Mouse (Mus musculus) spleen, adult 12 weeks (tissue): ENCODE measurements around the gene 0610009B22Rik.
"Not testable (repeated sequence)": the region's sequence is repeated elsewhere in the genome, so short reads cannot be mapped to it uniquely, and the experiment has no call there.

Experiments
- DNase-seq: peaks from one replicate; pipeline ENCODE4 v3.0.0; 2022; ENCODE audit warnings: low spot score

The 0610009B22Rik gene

DNA sequence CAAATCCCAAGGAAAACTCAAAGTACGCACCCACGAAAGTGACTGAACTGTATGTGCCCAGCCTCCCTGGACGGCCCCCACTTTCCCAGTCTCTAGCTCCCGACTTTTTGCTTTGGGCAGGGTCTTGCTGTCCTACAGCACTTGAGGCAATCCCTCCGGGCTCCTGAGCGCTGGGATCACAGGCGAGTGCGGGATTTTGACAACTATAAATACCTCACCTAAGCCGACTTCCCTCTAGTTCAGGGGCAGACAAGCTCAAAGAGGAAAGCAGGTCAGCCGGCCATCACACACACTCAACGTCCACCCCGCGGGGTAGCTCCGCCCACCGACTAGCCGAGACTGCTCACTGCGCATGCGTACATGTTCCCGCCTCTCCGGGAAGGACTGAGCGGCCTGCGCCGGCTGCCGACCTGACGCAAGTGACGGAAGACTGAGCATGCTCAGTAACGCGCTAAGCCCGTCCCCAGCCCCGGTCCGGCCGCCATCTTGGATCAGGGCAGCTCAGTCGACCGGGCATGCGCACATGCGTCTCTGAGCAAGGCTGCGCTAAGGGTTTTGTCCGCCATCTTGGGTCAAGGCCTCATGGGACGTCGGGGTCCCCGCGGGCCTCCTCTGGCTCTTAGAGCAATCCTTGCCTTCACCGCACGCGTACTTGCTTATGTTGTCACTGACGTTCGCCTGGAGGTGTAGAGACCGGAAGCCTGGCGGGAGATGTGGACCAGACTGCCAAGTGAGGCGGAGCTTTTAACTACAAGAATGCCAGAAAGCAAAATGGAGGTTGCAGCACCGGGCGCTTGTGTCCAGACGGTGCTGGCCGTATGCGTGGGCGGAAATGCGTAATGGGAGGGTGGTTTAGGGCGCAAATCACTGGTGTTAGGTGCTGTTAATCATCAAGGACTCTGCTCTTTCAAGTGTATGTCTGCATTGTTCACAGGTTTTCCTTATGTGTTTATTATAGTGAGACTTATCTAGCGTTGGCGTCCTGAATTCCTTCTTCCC is at the start of gene 0610009B22Rik:
TSS of gene 0610009B22Rik (minus strand) at position 545 of the 999 bp plus-strand sequence.
- peak; percentile 99 for DNase-seq

GRCm38 (mm10) chr11:51734218-51734617 is 45.5 kb upstream of the 0610009B22Rik start:
- not testable (repeated sequence) for DNase-seq

- DNase-seq, result no peak
These were observed 44.2 kb upstream of the 0610009B22Rik start for GRCm38 (mm10) chr11:51732883-51733282.

DNA sequence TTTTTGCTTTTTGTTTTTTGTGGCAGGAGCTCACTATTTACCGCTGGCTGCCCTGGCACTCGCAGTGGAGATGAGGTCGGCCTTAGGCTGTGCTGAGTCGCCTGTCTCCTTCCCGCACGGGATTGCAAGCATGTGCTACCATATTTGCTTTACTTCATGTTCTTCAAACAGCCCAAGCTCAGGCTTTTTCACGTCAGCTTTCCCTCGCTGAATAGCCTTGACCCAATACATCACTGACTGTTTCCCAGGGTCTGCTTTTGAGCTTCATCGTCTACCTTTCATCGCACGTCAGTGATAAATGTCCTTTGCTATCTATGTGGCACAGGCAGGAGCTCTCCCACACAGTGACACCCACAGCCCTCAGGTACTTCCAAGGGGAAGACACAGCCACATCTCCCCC is 32.4 kb upstream of the 0610009B22Rik start:
- no peak for DNase-seq

GRCm38 (mm10) chr11:51707080-51707479 is 18.4 kb upstream of the 0610009B22Rik start:
- no peak for DNase-seq

- no peak for DNase-seq
These were observed 17.8 kb upstream of the 0610009B22Rik start for GRCm38 (mm10) chr11:51706451-51706850.

DNA sequence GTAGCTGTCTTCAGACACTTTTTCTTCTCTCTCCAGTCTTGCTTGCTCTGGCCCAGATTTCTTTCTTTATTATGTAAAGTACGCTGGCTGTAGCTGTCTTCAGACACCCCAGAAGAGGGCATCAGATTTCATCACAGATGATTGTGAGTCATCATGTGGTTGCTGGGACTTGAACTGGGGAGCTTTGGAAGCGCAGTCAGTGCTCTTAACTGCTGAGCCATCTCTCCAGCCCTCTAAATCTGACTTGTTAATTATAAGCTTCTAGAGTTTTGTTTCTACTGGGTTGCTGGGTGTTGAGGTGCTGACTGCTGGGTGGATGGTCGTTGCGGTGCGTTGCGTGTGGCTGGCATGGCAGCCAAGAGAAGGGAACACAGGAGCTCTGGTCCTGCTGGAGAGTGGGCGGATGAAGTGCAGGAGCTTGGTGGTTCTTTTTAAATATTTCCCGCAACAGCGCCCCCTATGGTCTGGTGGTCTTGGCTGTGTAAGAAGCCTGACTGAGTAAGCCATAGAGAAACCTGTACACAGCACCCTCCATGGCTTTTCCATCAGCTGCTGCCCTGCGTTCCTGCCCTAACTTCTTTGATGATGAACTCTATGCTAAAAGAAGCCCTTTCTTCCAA is 14.8 kb upstream of the 0610009B22Rik start:
- peak; percentile 12 for DNase-seq

DNA sequence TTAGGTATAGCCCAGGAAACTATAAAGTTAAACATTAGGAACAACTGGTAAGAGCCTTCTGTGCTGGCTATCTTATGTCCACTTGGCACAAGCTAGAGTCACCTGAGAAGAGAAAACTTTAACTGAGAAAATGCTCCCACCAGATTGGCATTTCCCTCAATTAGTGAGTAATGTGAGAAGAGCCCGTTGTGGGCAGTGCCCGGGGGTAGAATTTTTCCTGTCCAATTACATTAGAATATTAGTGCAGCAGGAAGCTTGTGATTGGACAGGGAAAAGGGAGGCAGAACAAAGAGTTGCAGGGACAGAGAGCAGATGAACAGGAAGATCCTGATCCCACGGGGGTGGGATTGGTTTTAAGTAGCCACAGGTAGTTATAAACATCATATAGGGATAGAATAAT is 14.2 kb upstream of the 0610009B22Rik start:
- DNase-seq, result no peak

- DNase-seq, result no peak
These were observed 6.3 kb upstream of the 0610009B22Rik start for GRCm38 (mm10) chr11:51694984-51695383.

DNA sequence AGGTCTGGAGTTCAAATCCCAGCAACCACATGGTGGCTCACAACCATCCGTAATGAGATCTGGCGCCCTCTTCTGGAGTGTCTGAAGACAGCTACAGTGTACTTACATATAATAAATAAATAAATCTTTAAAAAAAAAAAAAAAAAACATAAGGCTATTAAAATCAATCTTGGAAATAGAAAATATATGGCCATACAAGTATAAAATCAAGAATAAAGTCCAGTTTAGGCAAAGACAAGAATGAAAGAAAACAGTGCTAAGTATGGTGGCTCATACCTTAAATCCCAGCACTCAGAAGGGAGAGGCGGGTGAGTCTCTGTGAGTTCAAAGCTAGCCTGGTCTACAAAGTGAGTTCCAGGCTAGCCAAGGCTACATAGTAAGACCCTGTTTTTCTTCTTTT is 1.9 kb upstream of the 0610009B22Rik start:
- DNase-seq, result not testable (repeated sequence)

- no peak for DNase-seq
These were observed 669 bp upstream of the 0610009B22Rik start for GRCm38 (mm10) chr11:51689343-51689742.

- no peak for DNase-seq
These were observed 6.7 kb downstream of the 0610009B22Rik start for GRCm38 (mm10) chr11:51681976-51682374.

GRCm38 (mm10) chr11:51681324-51681975 is 7.2 kb downstream of the 0610009B22Rik start:
- DNase-seq, result peak; percentile 77

DNA sequence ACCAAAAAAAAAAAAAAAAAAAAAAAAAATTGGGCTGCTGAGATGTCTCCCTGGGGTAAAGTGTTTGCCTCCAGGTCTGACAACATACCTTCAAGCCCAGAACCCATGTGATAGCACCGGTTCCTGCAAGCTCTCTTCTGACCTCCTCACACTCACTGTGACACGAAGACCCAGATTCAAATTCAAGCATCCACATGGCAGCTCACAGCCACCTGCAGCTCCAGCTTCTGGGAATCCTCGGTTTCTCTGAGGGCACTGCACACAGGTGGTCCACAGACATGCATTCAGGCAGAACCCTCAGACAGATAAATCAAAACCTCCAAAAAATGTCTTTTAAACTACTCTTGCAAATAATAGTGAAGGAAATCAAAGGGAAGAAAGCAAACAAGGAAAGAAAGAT is 9.2 kb downstream of the 0610009B22Rik start:
- DNase-seq, result no peak

DNA sequence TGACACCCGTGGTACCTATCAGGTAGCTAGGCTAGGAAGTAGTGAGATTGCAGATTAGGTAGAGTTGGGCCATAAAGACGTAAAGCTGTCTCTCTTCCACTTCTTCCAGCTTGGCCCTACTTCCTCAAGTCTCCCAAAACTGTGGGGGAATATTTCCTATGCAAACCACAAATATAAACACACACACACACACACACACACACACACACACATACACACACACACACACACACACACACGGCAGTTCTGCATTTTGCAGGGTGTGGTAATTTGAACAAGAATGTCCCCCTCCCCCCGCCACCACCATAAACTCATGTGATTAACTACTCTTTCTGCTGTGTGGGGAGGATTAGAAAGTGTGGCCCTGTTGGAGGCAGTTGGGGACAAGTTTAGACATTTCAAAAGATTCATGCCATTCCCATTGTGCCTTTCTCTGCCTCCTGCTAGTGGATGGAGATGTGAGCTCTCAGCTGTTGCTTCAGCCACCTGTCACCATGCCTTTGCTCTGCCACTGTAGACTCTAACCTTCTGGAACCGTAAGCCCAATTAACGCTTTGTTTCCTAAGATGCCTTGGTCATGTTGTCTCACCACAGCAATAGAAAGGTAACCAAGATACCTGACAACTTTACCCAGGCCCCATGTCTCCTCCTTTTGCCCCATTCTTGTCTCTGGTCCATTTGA is 10.8 kb downstream of the 0610009B22Rik start:
- no peak for DNase-seq

DNA sequence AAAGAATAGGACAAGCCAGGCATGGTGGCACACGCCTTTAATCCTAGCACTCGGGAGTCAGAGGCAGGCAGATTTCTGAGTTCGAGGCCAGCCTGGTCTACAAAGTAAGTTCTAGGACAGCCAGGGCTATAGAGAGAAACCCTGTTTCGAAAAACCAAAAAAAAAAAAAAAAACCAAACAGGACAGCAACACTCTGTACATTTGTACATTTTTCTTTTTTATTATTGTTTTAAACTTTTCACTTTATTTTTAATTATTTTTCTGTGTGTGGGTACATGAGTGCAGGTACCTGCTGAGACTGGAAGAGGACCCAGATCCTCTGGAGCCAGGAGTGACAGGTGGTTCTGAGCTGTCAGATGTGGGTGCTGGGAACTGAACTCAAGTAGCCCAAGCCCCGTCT is 13.3 kb downstream of the 0610009B22Rik start:
- no peak for DNase-seq

DNA sequence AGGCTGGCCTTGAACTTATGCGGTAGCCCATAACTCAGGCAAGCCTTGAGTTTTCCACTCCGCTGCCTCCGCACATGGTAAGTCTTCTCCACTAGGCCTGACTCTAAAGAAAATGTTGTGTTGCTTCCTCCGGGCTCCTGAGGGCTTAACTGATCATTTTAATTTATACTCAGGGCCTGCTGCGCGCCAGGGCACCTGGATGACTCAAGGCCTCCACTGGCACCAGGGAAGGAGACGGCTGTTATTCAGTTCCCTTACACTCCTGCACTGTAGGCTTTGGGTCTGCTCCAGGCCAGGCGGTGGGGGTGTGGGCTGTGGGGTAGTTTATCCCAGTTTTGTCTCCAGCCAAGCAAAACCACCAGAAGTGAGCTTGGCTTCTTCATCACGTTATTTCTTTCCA is 15.4 kb downstream of the 0610009B22Rik start:
- DNase-seq, result no peak

DNA sequence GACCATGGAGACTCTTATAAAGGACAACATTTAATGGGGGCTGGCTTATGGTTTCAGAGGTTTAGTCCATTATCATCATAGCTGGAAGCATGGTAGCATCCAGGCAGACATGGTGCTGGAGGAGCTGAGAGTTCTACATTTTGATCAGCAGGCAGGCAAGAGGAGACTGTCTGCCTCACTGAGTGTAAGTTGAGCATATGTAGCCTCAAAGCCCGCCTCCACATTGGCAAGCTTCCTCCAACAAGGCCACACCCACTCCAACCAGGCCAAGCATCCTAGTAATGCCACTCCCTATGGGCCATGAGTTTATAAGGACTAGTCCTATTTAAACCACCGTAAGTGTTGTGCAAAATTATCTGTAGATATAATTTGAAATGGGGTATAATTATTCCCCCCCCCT is 17.3 kb downstream of the 0610009B22Rik start:
- no peak for DNase-seq

DNA sequence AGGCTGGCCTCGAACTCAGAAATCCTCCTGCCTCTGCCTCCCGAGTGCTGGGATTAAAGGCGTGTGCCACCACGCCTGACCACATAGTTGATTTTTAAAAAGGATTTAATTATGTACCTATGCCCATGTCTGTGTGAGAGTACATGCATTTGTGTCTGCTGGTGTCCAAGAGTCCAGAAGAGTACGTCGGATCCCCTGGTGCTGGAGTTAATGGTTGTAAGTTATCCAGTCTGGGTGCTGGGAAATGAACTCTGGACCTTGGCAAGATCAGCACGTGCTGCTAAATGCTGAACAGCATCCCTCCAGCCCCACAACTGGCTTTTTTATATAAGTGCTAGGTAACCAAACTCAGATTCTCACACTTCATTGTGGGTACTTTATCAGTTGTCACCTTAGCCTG is 17.8 kb downstream of the 0610009B22Rik start:
- no peak for DNase-seq

DNA sequence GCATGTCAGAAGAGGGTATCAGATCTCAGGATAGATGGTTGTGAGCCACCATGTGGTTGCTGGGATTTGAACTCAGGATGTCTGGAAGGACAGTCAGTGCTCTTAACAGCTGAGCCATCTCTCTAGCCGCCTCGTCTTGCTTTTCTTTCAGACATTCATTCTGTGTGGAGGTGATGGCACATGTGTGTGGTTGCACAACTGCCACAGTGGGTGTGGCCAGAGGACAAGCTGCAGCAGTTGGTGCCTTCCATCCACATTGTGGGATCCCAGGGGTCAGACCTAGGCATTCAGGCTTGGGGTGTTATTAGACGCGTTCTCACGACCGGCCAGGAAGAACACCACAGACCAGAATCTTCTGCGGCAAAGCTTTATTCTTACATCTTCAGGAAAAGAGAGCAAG is 23.9 kb downstream of the 0610009B22Rik start:
- not testable (repeated sequence) for DNase-seq

DNA sequence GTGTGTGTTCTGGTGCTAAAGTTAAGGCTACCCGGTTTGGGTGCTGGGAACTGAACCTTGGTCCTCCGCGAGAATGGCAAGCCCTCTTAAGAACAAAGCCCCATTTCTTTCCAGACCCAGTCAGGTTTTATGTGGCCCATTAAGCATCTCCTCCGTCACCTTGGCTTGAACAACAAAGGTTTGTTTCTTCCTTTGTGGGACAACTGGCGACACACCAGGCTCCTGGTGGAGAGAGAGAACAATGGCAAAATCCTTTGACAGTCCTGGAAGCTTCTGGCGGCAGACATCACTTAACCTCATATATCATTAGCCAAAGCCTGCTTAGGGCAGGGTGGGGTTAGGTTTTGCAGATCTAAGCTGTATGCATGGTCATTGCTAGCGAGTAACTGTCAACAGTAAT is 26.0 kb downstream of the 0610009B22Rik start:
- DNase-seq, result no peak

DNA sequence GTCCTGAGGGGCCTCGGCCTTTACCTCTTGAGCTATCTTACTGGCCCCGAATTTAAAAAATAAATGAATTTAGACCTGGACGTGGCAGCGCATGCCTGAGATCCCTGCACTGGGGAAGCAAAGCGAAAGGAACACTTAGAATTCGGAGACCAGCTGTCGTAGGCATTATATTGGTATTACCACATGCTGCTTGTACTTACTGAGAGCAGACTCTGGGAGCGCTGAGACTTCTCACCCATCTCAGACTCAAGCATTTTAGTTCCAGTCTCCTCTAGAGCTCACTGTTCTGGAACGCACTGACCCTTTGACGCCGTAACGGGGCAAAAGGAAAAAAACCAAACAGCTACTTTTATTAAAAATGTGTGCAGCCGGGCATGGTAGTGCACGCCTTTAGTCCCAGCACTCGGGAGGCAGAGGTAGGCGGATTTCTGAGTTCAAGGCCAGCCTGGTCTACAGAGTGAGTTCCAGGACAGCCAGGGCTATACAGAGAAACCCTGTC is 26.8 kb downstream of the 0610009B22Rik start:
- no peak for DNase-seq
